Mouse (Mus musculus) cerebral cortex, adult 2 months (tissue): ENCODE measurements around the gene Lepr.

Experiments used
- WGBS: fragments of 180-500 bp; shearing (Covaris S2); methylation state at CpG from one replicate; pipeline ENCODE4 v1.1.7; 2018; 5-methylcytosine and 5-hydroxymethylcytosine counted together

Gene Lepr

GRCm38 (mm10) chr4:101717367-101718121, at the start of gene Lepr:
Lepr (plus strand) TSS chr4:101717404.
- WGBS, result 2% methylated on average over 50 of the region's 50 CpGs

- WGBS, result 56% methylated on average over 5 of the region's 5 CpGs
Observed at GRCm38 (mm10) chr4:101669161-101669560, 48.0 kb upstream of the Lepr start.

GRCm38 (mm10) chr4:101669811-101670210, 47.4 kb upstream of the Lepr start:
- WGBS, result 46% methylated on average over 5 of the region's 5 CpGs

GRCm38 (mm10) chr4:101674790-101675189, 42.4 kb upstream of the Lepr start:
- WGBS, result 88% methylated on average over 5 of the region's 5 CpGs

GRCm38 (mm10) chr4:101675726-101676125, 41.5 kb upstream of the Lepr start:
- 73% methylated on average over 4 of the region's 4 CpGs for WGBS

GRCm38 (mm10) chr4:101682620-101683019, 34.6 kb upstream of the Lepr start:
- WGBS, result 86% methylated on average over 4 of the region's 4 CpGs

- 86% methylated on average over 3 of the region's 3 CpGs for WGBS
Observed at GRCm38 (mm10) chr4:101683086-101683485, 34.1 kb upstream of the Lepr start.

- WGBS, result 91% methylated on average over 3 of the region's 3 CpGs
Observed at GRCm38 (mm10) chr4:101684821-101685220, 32.4 kb upstream of the Lepr start.

GRCm38 (mm10) chr4:101686227-101686810, 30.9 kb upstream of the Lepr start:
- 82% methylated on average over 13 of the region's 13 CpGs for WGBS

GRCm38 (mm10) chr4:101689241-101689640, 28.0 kb upstream of the Lepr start:
- 83% methylated on average over 4 of the region's 4 CpGs for WGBS

GRCm38 (mm10) chr4:101689645-101690044, 27.6 kb upstream of the Lepr start:
- 71% methylated on average over 5 of the region's 5 CpGs for WGBS

- 56% methylated on average over 4 of the region's 4 CpGs for WGBS
Observed at GRCm38 (mm10) chr4:101692892-101693291, 24.3 kb upstream of the Lepr start.

- WGBS, result 55% methylated on average over 6 of the region's 6 CpGs
Observed at GRCm38 (mm10) chr4:101694529-101694928, 22.7 kb upstream of the Lepr start.

GRCm38 (mm10) chr4:101697236-101697635, 20.0 kb upstream of the Lepr start:
- WGBS, result 81% methylated on average over 3 of the region's 3 CpGs

- 76% methylated on average over 1 of the region's 1 CpGs for WGBS
Observed at GRCm38 (mm10) chr4:101699423-101699822, 17.8 kb upstream of the Lepr start.

- WGBS, result 83% methylated on average over 14 of the region's 14 CpGs
Observed at GRCm38 (mm10) chr4:101700892-101701640, 16.1 kb upstream of the Lepr start.

GRCm38 (mm10) chr4:101705325-101705724, 11.9 kb upstream of the Lepr start:
- WGBS, result 89% methylated on average over 9 of the region's 9 CpGs

- WGBS, result 75% methylated on average over 2 of the region's 2 CpGs
Observed at GRCm38 (mm10) chr4:101707234-101707633, 10.0 kb upstream of the Lepr start.

- WGBS, result 83% methylated on average over 3 of the region's 3 CpGs
Observed at GRCm38 (mm10) chr4:101707953-101708352, 9.3 kb upstream of the Lepr start.

- 71% methylated on average over 4 of the region's 4 CpGs for WGBS
Observed at GRCm38 (mm10) chr4:101710361-101710760, 6.8 kb upstream of the Lepr start.

- 84% methylated on average over 4 of the region's 4 CpGs for WGBS
Observed at GRCm38 (mm10) chr4:101711100-101711499, 6.1 kb upstream of the Lepr start.

- 33% methylated on average over 1 of the region's 1 CpGs for WGBS
Observed at GRCm38 (mm10) chr4:101712563-101712962, 4.6 kb upstream of the Lepr start.

- 95% methylated on average over 8 of the region's 8 CpGs for WGBS
Observed at GRCm38 (mm10) chr4:101715302-101715701, 1.9 kb upstream of the Lepr start.
